Mouse (Mus musculus) mature B cell (primary cell): ENCODE data around the gene Zfp473.
"Not testable (repeated sequence)": the region's sequence is repeated elsewhere in the genome, so short reads cannot be mapped to it uniquely, and the experiment has no call there.

Source experiments
- in situ Hi-C: fragments of 300-500 bp; cut with MboI; formaldehyde crosslinking; loops from 2 replicates; pipeline ENCODE4 v1.14.3; 2019

Zfp473 gene

GRCm38 (mm10) chr7:44750950-44751349 lies at the start of gene Zfp473:
TSS of gene Zfp473 (minus strand) at chr7:44751050.
- in situ Hi-C loops, result not testable (repeated sequence)

- in situ Hi-C loops, result no loop called here
These were observed 41.9 kb upstream of the Zfp473 start for GRCm38 (mm10) chr7:44792781-44793180.

- in situ Hi-C loops, result no loop called here
These were observed 39.2 kb upstream of the Zfp473 start for GRCm38 (mm10) chr7:44790066-44790465.

- in situ Hi-C loops, result no loop called here
These were observed 38.7 kb upstream of the Zfp473 start for GRCm38 (mm10) chr7:44789531-44789930.

- in situ Hi-C loops, result no loop called here
These were observed 29.3 kb upstream of the Zfp473 start for GRCm38 (mm10) chr7:44780101-44780500.

GRCm38 (mm10) chr7:44776849-44777498 lies 26.1 kb upstream of the Zfp473 start:
- in situ Hi-C loops, result no loop called here

- in situ Hi-C loops, result no loop called here
These were observed 21.8 kb upstream of the Zfp473 start for GRCm38 (mm10) chr7:44772591-44773204.

GRCm38 (mm10) chr7:44770046-44770578 lies 19.3 kb upstream of the Zfp473 start:
- in situ Hi-C loops, result no loop called here

GRCm38 (mm10) chr7:44768129-44768528 lies 17.3 kb upstream of the Zfp473 start:
- in situ Hi-C loops, result no loop called here

- in situ Hi-C loops, result no loop called here
These were observed 9.5 kb upstream of the Zfp473 start for GRCm38 (mm10) chr7:44760366-44760765.

GRCm38 (mm10) chr7:44757164-44757563 lies 6.3 kb upstream of the Zfp473 start:
- in situ Hi-C loops, result no loop called here

- in situ Hi-C loops, result loop anchor here (10.0 kb wide), 1 partner anchor 66 kb away; the partner anchor contains the start of genes Atf5, Il4i1 and Nup62
These were observed 2.5 kb downstream of the Zfp473 start, which contains the start of gene Vrk3 for GRCm38 (mm10) chr7:44748101-44749044. TSS of gene Vrk3 (plus strand) at chr7:44748413.

GRCm38 (mm10) chr7:44747115-44747514 lies 3.7 kb downstream of the Zfp473 start:
- in situ Hi-C loops, result loop anchor here (10.0 kb wide), 1 partner anchor 68 kb away; the partner anchor contains the start of genes Atf5, Il4i1 and Nup62

GRCm38 (mm10) chr7:44745076-44745475 lies 5.8 kb downstream of the Zfp473 start:
- in situ Hi-C loops, result loop anchor here (10.0 kb wide), 1 partner anchor 70 kb away; the partner anchor contains the start of genes Atf5, Il4i1 and Nup62

GRCm38 (mm10) chr7:44744270-44744669 lies 6.6 kb downstream of the Zfp473 start:
- in situ Hi-C loops, result loop anchor here (10.0 kb wide), 1 partner anchor 71 kb away; the partner anchor contains the start of genes Atf5, Il4i1 and Nup62

- in situ Hi-C loops, result loop anchor here (10.0 kb wide), 1 partner anchor 73 kb away; the partner anchor contains the start of genes Atf5, Il4i1 and Nup62
These were observed 9.5 kb downstream of the Zfp473 start for GRCm38 (mm10) chr7:44741361-44741760.

- in situ Hi-C loops, result no loop called here
These were observed 17.1 kb downstream of the Zfp473 start for GRCm38 (mm10) chr7:44733723-44734122.

- in situ Hi-C loops, result loop anchor here (10.0 kb wide), 2 partner anchors 106 to 226 kb away; no protein-coding TSS in a partner anchor
These were observed 22.5 kb downstream of the Zfp473 start for GRCm38 (mm10) chr7:44728082-44728975.

GRCm38 (mm10) chr7:44727151-44727550 lies 23.7 kb downstream of the Zfp473 start:
- in situ Hi-C loops, result loop anchor here (10.0 kb wide), 2 partner anchors 108 to 228 kb away; no protein-coding TSS in a partner anchor

GRCm38 (mm10) chr7:44726343-44726742 lies 24.5 kb downstream of the Zfp473 start:
- in situ Hi-C loops, result loop anchor here (10.0 kb wide), 2 partner anchors 108 to 228 kb away; no protein-coding TSS in a partner anchor
